9 mouse cellular contexts compared by ENCODE assay signal in the genomic region with DNA sequence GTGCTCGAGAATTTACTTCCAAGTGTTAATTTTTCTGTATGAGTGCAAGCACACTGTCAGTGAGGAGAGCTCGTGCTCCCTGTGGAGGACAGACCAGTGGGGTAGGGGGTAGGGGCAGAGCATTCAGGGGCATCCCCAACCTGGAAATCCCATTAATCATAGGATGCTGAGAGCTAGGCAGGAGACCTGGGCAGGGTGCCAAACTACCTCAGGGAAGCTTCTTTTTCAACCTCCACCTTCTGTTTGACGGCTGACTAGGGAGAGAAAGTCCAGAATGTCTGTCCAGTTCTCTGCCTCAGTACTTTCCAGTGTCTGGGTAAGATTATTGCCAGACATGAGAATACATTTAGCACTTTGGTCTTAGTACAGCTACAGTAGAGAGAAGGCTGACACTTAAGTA. TPM values are rescaled to one million over a fixed set of nuclear protein-coding genes. Genes with fewer than 3 reads are reported as not detected.
DNase-seq lines count a peak whose midpoint lies in the region; ATAC-seq and TF ChIP-seq lines count a peak whose summit lies in the region.
"Had no signal": no experiment of that assay in that cellular context is flagged by ENCODE, and none has a peak within 500 bp of the region (broad histone marks: within the 10 kb centered on the region; RNA-seq: fewer than 3 reads in every experiment).

No protein-coding gene starts in this region.

- no peaks in the 10 kb centered on the region for H3K27me3 ChIP-seq in neural tube, embryonic 11.5 days (ENCODE audit: control insufficient read depth, insufficient read depth, low read length)

- H3K4me1 ChIP-seq in neural tube, embryonic 11.5 days (ENCODE audit: control insufficient read depth, insufficient read depth, low read length), result no peaks in the 10 kb centered on the region

- no peaks in the 10 kb centered on the region for H3K36me3 ChIP-seq in neural tube, embryonic 11.5 days (ENCODE audit: control insufficient read depth, insufficient read depth, low read length)

- no peak for TF ChIP-seq CTCF in gastrocnemius, adult 2 months (IDR thresholded peaks at IDR 0.05)
- no peak for TF ChIP-seq CTCF in left cerebral cortex, adult 2 months (IDR thresholded peaks at IDR 0.05)

- no peaks in the 10 kb centered on the region for H3K9me3 ChIP-seq in neural tube, embryonic 11.5 days (ENCODE audit: control insufficient read depth, low read length)
- H3K9me3 ChIP-seq: midbrain, embryonic 12.5 days had no signal

- no peak overlapping the region for H3K27ac ChIP-seq in gastrocnemius, adult 2 months
- H3K27ac ChIP-seq in neural tube, embryonic 11.5 days (ENCODE audit: low read depth, low read length), result no peak overlapping the region
- H3K27ac ChIP-seq in left cerebral cortex, adult 2 months, result no peak overlapping the region
- H3K27ac ChIP-seq: midbrain, embryonic 12.5 days had no signal

- no peak overlapping the region for H3K9ac ChIP-seq in neural tube, embryonic 11.5 days (ENCODE audit: low read length)
- H3K9ac ChIP-seq: midbrain, embryonic 12.5 days had no signal

- DNase-seq in gastrocnemius, postnatal 10 days, result peak; percentile 33
- no peak for DNase-seq in gastrocnemius, adult 2 months
- DNase-seq in neural tube, embryonic 11.5 days (ENCODE audit: low spot score), result peak; percentile 36
- no peak for DNase-seq in neural tube, embryonic 10.5 days (ENCODE audit: extremely low spot score, low spot score)
- peak; percentile 92 to 95 for DNase-seq in cerebellum, postnatal 10 days
- DNase-seq in mesoderm, embryonic 11.5 days (ENCODE audit: low read depth, low spot score), result peak; percentile 51
- DNase-seq in left cerebral cortex, adult 2 months (ENCODE audit: extremely low spot score in 1 of 2, low spot score in 2 of 2), result no peak
- no peak for DNase-seq in spleen, postnatal 4 days (ENCODE audit: low spot score in 2 of 2)

- 71% methylated on average over 3 of the region's 3 CpGs for WGBS in neural tube, embryonic 11.5 days

- no peak for ATAC-seq in neural tube, embryonic 11.5 days (ENCODE audit: insufficient read depth, low FRiP score, low TSS enrichment)

- no peak overlapping the region for H3K4me3 ChIP-seq in gastrocnemius, adult 2 months
- H3K4me3 ChIP-seq in neural tube, embryonic 11.5 days (ENCODE audit: low read depth, low read length), result no peak overlapping the region
- no peak overlapping the region for H3K4me3 ChIP-seq in left cerebral cortex, adult 2 months
- H3K4me3 ChIP-seq: midbrain, embryonic 12.5 days had no signal

- no peak overlapping the region for H3K4me2 ChIP-seq in neural tube, embryonic 11.5 days (ENCODE audit: low read depth)
- H3K4me2 ChIP-seq: midbrain, embryonic 12.5 days had no signal

- intact Hi-C loops in gastrocnemius, adult 2 months (cut with DNase I), result no loop called here
- intact Hi-C loops in left cerebral cortex, adult 2 months (cut with DNase I), result loop anchor here (10.0 kb wide), 1 partner anchor 189 kb away; the partner anchor contains the start of genes Fam72a and Srgap2

RNA-seq across cellular contexts. Expression of gene Ikbke, which starts 56.2 kb away (rescaled TPM):
- 1 to 10 TPM; 2.8 to 3.6 TPM for total RNA-seq in gastrocnemius, postnatal 10 days (2021)
- total RNA-seq in gastrocnemius, adult 2 months (2021), result 1 to 10 TPM in 1 of 2 experiments, under 1 TPM in 1; 0.46 to 1.1 TPM
- 0.81 and 0.93 TPM in 2 replicates for polyA plus RNA-seq in neural tube, embryonic 11.5 days (2014; fragmentation: Nextera tagmentation; extraction: Ambion mirVana)
- total RNA-seq in left cerebral cortex, adult 2 months (2021), result 1 to 10 TPM; 1.4 to 2.7 TPM

Comparison
In these comparisons a context has a peak if more than half of its experiments do, and no peak if none do; other contexts are left out.
1. DNase-seq: peak in gastrocnemius, postnatal 10 days (single experiment), neural tube, embryonic 11.5 days (single experiment), cerebellum, postnatal 10 days (2 of 2) and mesoderm, embryonic 11.5 days (single experiment); none in gastrocnemius, adult 2 months (single experiment), neural tube, embryonic 10.5 days (single experiment), left cerebral cortex, adult 2 months (0 of 2) and spleen, postnatal 4 days (0 of 2).